Mouse (Mus musculus): ENCODE data around the gene Ube2m. TPM values are rescaled to one million over a fixed set of nuclear protein-coding genes. Genes with fewer than 3 reads are reported as not detected.

Gene Ube2m
- total and polyA plus RNA-seq, 3 experiments: 134 to 272 (median 244) TPM

GRCm38 (mm10) chr7:13028986-13029385 lies 9.1 kb downstream of the Ube2m start:
- Histone ChIP-seq H3K79me2 (replicated peaks; ENCODE audit: control insufficient read depth, extremely low read depth, insufficient read depth, poor library complexity, severe bottlenecking) (peaks cover 34% of the 10 kb centered on the region), H3K36me3 (replicated peaks in 1 of 2; ENCODE audit: control insufficient read depth in 1 of 2, insufficient read depth in 1 of 2, low read length in 1 of 2) (peaks cover 71 to 86% of the 10 kb centered on the region in 2 experiments), H3K4me3 (replicated peaks in 1 of 3; ENCODE audit: low read depth in 2 of 3, low read length in 2 of 3, poor library complexity in 1 of 3) (no peak overlapping the region), H3K27ac (ENCODE audit: insufficient read depth, low read depth) (no peak overlapping the region), H3K4me2 (ENCODE audit: insufficient read depth, low read depth, poor library complexity, severe bottlenecking) (no peak overlapping the region), H3K27me3 (replicated peaks) (no peaks in the 10 kb centered on the region), H3K4me1 (ENCODE audit: control insufficient read depth in 1 of 2, insufficient read depth in 2 of 2) (peaks cover 13 to 66% of the 10 kb centered on the region in 2 experiments), H3K9me3 (replicated peaks; ENCODE audit: low read length) (no peaks in the 10 kb centered on the region), H3K9ac (ENCODE audit: insufficient read depth, low read depth) (no peak overlapping the region)
- DNase-seq (ENCODE audit: extremely low read depth): no peak
- in situ Hi-C loops (cut with MboI; ENCODE audit: low pct_ligation_motif_present, low pct_unique_long_range_greater_than_20kb, low sequenced_read_pairs): no loop called here
- dilution Hi-C loops (cut with MboI; ENCODE audit: extremely low pct_ligation_motif_present, extremely low pct_unique_long_range_greater_than_20kb, low sequenced_read_pairs): no loop called here
- TF ChIP-seq CTCF (conservative IDR thresholded peaks at IDR 0.05 in 1 of 2, IDR thresholded peaks at IDR 0.05 in 1 of 2; ENCODE audit: low read depth in 2 of 2, low read length in 2 of 2) (no peak), MYC (IDR thresholded peaks at IDR 0.05; ENCODE audit: low read depth, low read length) (no peak), RCOR1 (conservative IDR thresholded peaks at IDR 0.05; ENCODE audit: low read depth, low read length) (no peak), USF1 (IDR thresholded peaks at IDR 0.05; ENCODE audit: low read depth, low read length) (no peak), NELFE (IDR thresholded peaks at IDR 0.05; ENCODE audit: low read depth, low read length) (no peak), ELF1 (IDR thresholded peaks at IDR 0.05; ENCODE audit: low read depth, low read length) (no peak), RAD21 (IDR thresholded peaks at IDR 0.05; ENCODE audit: low read depth, low read length) (no peak), GABPA (IDR thresholded peaks at IDR 0.05; ENCODE audit: insufficient replicate concordance, low read depth, low read length) (no peak), TBP (conservative IDR thresholded peaks at IDR 0.05; ENCODE audit: low read depth, low read length) (no peak), MXI1 (IDR thresholded peaks at IDR 0.05; ENCODE audit: low read depth, low read length) (no peak), MAFK (IDR thresholded peaks at IDR 0.05; ENCODE audit: insufficient replicate concordance, low read length) (no peak), TCF12 (IDR thresholded peaks at IDR 0.05; ENCODE audit: low read depth, low read length) (no peak), NRF1 (IDR thresholded peaks at IDR 0.05; ENCODE audit: low read depth, low read length) (no peak), MAZ (IDR thresholded peaks at IDR 0.05; ENCODE audit: low read depth, low read length) (no peak)

- TF ChIP-seq ZMIZ1 (IDR thresholded peaks at IDR 0.05; ENCODE audit: low read depth, low read length): no peak
- peak; percentile 52; the same call in 1 of the 2 replicates for TF ChIP-seq SIN3A (IDR thresholded peaks at IDR 0.05; ENCODE audit: low read length)
- DNase-seq (ENCODE audit: extremely low read depth): no peak
- Histone ChIP-seq H3K9me3 (replicated peaks; ENCODE audit: low read length) (no peaks in the 10 kb centered on the region), H3K79me2 (replicated peaks; ENCODE audit: control insufficient read depth, extremely low read depth, insufficient read depth, poor library complexity, severe bottlenecking) (peaks cover 32% of the 10 kb centered on the region), H3K9ac (ENCODE audit: insufficient read depth, low read depth) (peak overlapping the region; percentile 78), H3K36me3 (replicated peaks in 1 of 2; ENCODE audit: control insufficient read depth in 1 of 2, insufficient read depth in 1 of 2, low read length in 1 of 2) (peaks cover 48 to 55% of the 10 kb centered on the region in 2 experiments), H3K4me3 (replicated peaks in 1 of 3; ENCODE audit: low read depth in 2 of 3, low read length in 2 of 3, poor library complexity in 1 of 3) (peak overlapping the region; percentile 92 to 100 (median 94)), H3K4me1 (ENCODE audit: control insufficient read depth in 1 of 2, insufficient read depth in 2 of 2) (peaks cover 10 to 51% of the 10 kb centered on the region in 2 experiments; a peak in 3 of 4 replicates), H3K27ac (ENCODE audit: insufficient read depth, low read depth) (no peak overlapping the region), H3K27me3 (replicated peaks) (no peaks in the 10 kb centered on the region), H3K4me2 (ENCODE audit: insufficient read depth, low read depth, poor library complexity, severe bottlenecking) (peak overlapping the region; percentile 92)
- in situ Hi-C loops (cut with MboI; ENCODE audit: low pct_ligation_motif_present, low pct_unique_long_range_greater_than_20kb, low sequenced_read_pairs) (no loop called here), dilution Hi-C loops (cut with MboI; ENCODE audit: extremely low pct_ligation_motif_present, extremely low pct_unique_long_range_greater_than_20kb, low sequenced_read_pairs) (no loop called here)
Observed at GRCm38 (mm10) chr7:13025511-13026112, 12.5 kb downstream of the Ube2m start.

All from CH12.LX (cell line).